Mouse (Mus musculus): ENCODE results near the gene Itpa.

DNA sequence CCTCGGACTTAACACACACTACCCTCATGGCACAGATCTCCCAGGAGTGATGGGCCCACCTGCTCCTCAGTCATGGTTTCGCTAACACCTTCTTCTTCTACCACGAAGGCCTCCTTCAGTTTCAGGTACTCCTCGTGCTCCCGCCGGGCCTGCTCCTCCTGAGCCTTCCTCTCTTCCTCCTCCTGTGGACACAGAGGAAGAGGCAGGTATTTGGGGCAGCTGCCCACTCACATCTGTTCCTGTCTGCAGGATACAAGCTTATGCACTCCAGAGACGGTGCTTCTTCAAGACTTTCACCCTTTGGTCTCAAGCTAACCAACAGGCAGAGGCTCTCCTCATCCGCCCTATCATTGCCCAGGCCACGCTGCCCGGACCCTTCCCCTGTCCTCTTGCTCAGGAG is 8.9 kb upstream of the Itpa start:
- TF ChIP-seq CTCF (IDR thresholded peaks at IDR 0.05; ENCODE audit: extremely low read depth, insufficient read depth, low read length) (no peak), POLR2A (IDR thresholded peaks at IDR 0.05; ENCODE audit: extremely low read depth, insufficient read depth, low read length) (no peak)
